Mouse (Mus musculus) splenic B cell, adult 2 months (primary cell): ENCODE measurements around the gene Kri1.
"Not testable (repeated sequence)": the region's sequence is repeated elsewhere in the genome, so short reads cannot be mapped to it uniquely, and the experiment has no call there.

Experiments used
- DNase-seq: peaks from one replicate; pipeline ENCODE4 v3.0.0-alpha.2; 2011; ENCODE audit warnings: low read depth, low spot score
- H3K27me3 ChIP-seq: 2 replicates; pipeline ENCODE4 v1.6.1; 2012; ENCODE audit warnings: mild to moderate bottlenecking, low read length, moderate library complexity, mixed read lengths; ENCODE audit not compliant: control insufficient read depth, poor library complexity, insufficient read depth, severe bottlenecking
- H3K36me3 ChIP-seq: 2 replicates; pipeline ENCODE4 v1.6.1; 2012; ENCODE audit warnings: mild to moderate bottlenecking, low read length, moderate library complexity, mixed read lengths; ENCODE audit not compliant: control insufficient read depth, poor library complexity, insufficient read depth, severe bottlenecking

The Kri1 gene

GRCm38 (mm10) chr9:21291868-21292267 is 4.1 kb upstream of the Kri1 start:
- H3K27me3 ChIP-seq, DNase-seq, H3K36me3 ChIP-seq: not testable (repeated sequence)

GRCm38 (mm10) chr9:21291022-21291787 is 3.4 kb upstream of the Kri1 start, which contains the start of gene Cdkn2d:
Gene Cdkn2d, minus strand, starts transcription at chr9:21291407.
- peak; percentile 100 for DNase-seq
- H3K27me3 ChIP-seq, result no peaks in the 10 kb centered on the region
- no peaks in the 10 kb centered on the region for H3K36me3 ChIP-seq

GRCm38 (mm10) chr9:21290589-21290988 is 2.8 kb upstream of the Kri1 start:
- Histone ChIP-seq H3K36me3 (no peaks in the 10 kb centered on the region), H3K27me3 (no peaks in the 10 kb centered on the region)
- DNase-seq, result no peak

- Histone ChIP-seq H3K27me3 (no peaks in the 10 kb centered on the region), H3K36me3 (peaks cover 5% of the 10 kb centered on the region; the same call in 1 of the 2 replicates)
- DNase-seq, result no peak
Observed at GRCm38 (mm10) chr9:21289337-21289671, 1.5 kb upstream of the Kri1 start.

- H3K27me3 ChIP-seq, result no peaks in the 10 kb centered on the region
- H3K36me3 ChIP-seq, result peaks cover 6% of the 10 kb centered on the region; the same call in 1 of the 2 replicates
- DNase-seq, result peak; percentile 64
Observed at GRCm38 (mm10) chr9:21288404-21289336, 901 bp upstream of the Kri1 start.

GRCm38 (mm10) chr9:21286753-21287152 is 1.0 kb downstream of the Kri1 start:
- H3K36me3 ChIP-seq, result peaks cover 6% of the 10 kb centered on the region; the same call in 1 of the 2 replicates
- peak; percentile 28 for DNase-seq
- H3K27me3 ChIP-seq, result no peaks in the 10 kb centered on the region

GRCm38 (mm10) chr9:21283994-21284393 is 3.8 kb downstream of the Kri1 start:
- DNase-seq, result no peak
- Histone ChIP-seq H3K36me3 (peaks cover 9% of the 10 kb centered on the region; the same call in 1 of the 2 replicates), H3K27me3 (no peaks in the 10 kb centered on the region)

GRCm38 (mm10) chr9:21283591-21283990 is 4.2 kb downstream of the Kri1 start:
- Histone ChIP-seq H3K27me3 (no peaks in the 10 kb centered on the region), H3K36me3 (peaks cover 9% of the 10 kb centered on the region; the same call in 1 of the 2 replicates)
- DNase-seq, result no peak

- DNase-seq, result no peak
- H3K27me3 ChIP-seq, result no peaks in the 10 kb centered on the region
- H3K36me3 ChIP-seq, result peaks cover 7% of the 10 kb centered on the region
Observed at GRCm38 (mm10) chr9:21277776-21278175, 10.0 kb downstream of the Kri1 start.

GRCm38 (mm10) chr9:21276307-21276706 is 11.5 kb downstream of the Kri1 start:
- Histone ChIP-seq H3K36me3 (peaks cover 11% of the 10 kb centered on the region), H3K27me3 (no peaks in the 10 kb centered on the region)
- no peak for DNase-seq

- DNase-seq, result no peak
- Histone ChIP-seq H3K36me3 (peaks cover 9% of the 10 kb centered on the region), H3K27me3 (no peaks in the 10 kb centered on the region)
Observed at GRCm38 (mm10) chr9:21275727-21276126, 12.0 kb downstream of the Kri1 start.

GRCm38 (mm10) chr9:21275013-21275710 is 12.6 kb downstream of the Kri1 start:
- H3K27me3 ChIP-seq, result no peaks in the 10 kb centered on the region
- no peak for DNase-seq
- peaks cover 9% of the 10 kb centered on the region for H3K36me3 ChIP-seq

GRCm38 (mm10) chr9:21274336-21274735 is 13.4 kb downstream of the Kri1 start:
- Histone ChIP-seq H3K27me3 (no peaks in the 10 kb centered on the region), H3K36me3 (peaks cover 9% of the 10 kb centered on the region)
- no peak for DNase-seq

GRCm38 (mm10) chr9:21273520-21274228 is 14.1 kb downstream of the Kri1 start:
- Histone ChIP-seq H3K27me3 (no peaks in the 10 kb centered on the region), H3K36me3 (peaks cover 12% of the 10 kb centered on the region)
- no peak for DNase-seq
